Mouse (Mus musculus) kidney, adult 2 months (tissue): Measurements from ENCODE around the gene Arfrp1. TPM values are rescaled to one million over a fixed set of nuclear protein-coding genes. Genes with fewer than 3 reads are reported as not detected.

ENCODE experiments used
- DNase-seq: peaks from one replicate; pipeline ENCODE4 v3.0.0; 2021
- H3K27ac ChIP-seq: fragments of 200-500 bp; 2 replicates; pipeline ENCODE4 v1.5.1; 2012; ENCODE audit warnings: low read depth, low read length, control low read depth, inconsistent platforms; ENCODE audit not compliant: insufficient read depth
- H3K27me3 ChIP-seq: fragments of 200-500 bp; replicated peaks from 2 replicates; pipeline ENCODE4 v1.6.1; 2012; ENCODE audit warnings: mild to moderate bottlenecking, moderate library complexity, low read length, inconsistent platforms; ENCODE audit not compliant: control insufficient read depth, insufficient read depth
- H3K36me3 ChIP-seq: fragments of 200-500 bp; 2 replicates; pipeline ENCODE4 v1.6.1; 2012; ENCODE audit warnings: mild to moderate bottlenecking, moderate library complexity, low read length, inconsistent platforms; ENCODE audit not compliant: control insufficient read depth, insufficient read depth
- H3K4me1 ChIP-seq: fragments of 200-500 bp; 2 replicates; pipeline ENCODE4 v1.6.1; 2011; ENCODE audit warnings: low read length; ENCODE audit not compliant: control insufficient read depth, insufficient read depth
- H3K4me3 ChIP-seq: fragments of 200-500 bp; 2 replicates; pipeline ENCODE4 v1.5.1; 2011; ENCODE audit warnings: mild to moderate bottlenecking, low read depth, low read length, control low read depth; ENCODE audit not compliant: insufficient read depth
- CTCF ChIP-seq: fragments of 200-500 bp; conservative IDR thresholded peaks from 2 replicates; pipeline ENCODE4 v1.5.1; 2011; ENCODE audit warnings: low read depth, mild to moderate bottlenecking, control low read depth, low read length, moderate library complexity, mixed read lengths; ENCODE audit not compliant: insufficient read depth, insufficient read length
- POLR2A ChIP-seq: fragments of 200-500 bp; IDR thresholded peaks from one replicate; pipeline ENCODE4 v1.6.1; 2011; ENCODE audit warnings: low read depth, low read length, control low read depth
- WGBS: fragments of 180-500 bp; shearing (Covaris S2); methylation state at CpG from one replicate; pipeline ENCODE4 v1.1.7; 2018; 5-methylcytosine and 5-hydroxymethylcytosine counted together
- polyA plus RNA-seq: library from polyadenylated mRNA; depleted of rRNA; stranded (reverse); fragments of >200 nt; gene quantifications from 2 replicates; pipeline ENCODE4 v1.2.3, GENCODE M21; 2012; rRNA removed

The Arfrp1 gene
- polyA plus RNA-seq = 32.0 and 36.0 TPM in 2 replicates

- H3K27ac ChIP-seq = peak within 1 kb of the TSS; percentile 86
- DNase-seq = peak; percentile 94
- H3K4me1 ChIP-seq = peaks cover 6% of the 10 kb centered on the region; the same call in 1 of the 2 replicates
- H3K27me3 ChIP-seq = no peaks in the 10 kb centered on the region
- TF ChIP-seq POLR2A (no peak), CTCF (no peak)
- H3K36me3 ChIP-seq = peaks cover 2% of the 10 kb centered on the region; the same call in 1 of the 2 replicates
- peak within 1 kb of the TSS; percentile 75 for H3K4me3 ChIP-seq
- under 1% methylated on average over 71 of the region's 71 CpGs for WGBS
Measured at GRCm38 (mm10) chr2:181364860-181365596, at the start of gene Arfrp1, which contains the start of gene Zgpat. TSS of gene Arfrp1 (minus strand) at chr2:181365404. TSS of gene Zgpat (plus strand) at chr2:181364928.

GRCm38 (mm10) chr2:181413141-181413540 lies 47.9 kb upstream of the Arfrp1 start:
- WGBS = 28% methylated on average over 2 of the region's 2 CpGs

GRCm38 (mm10) chr2:181410760-181411473 lies 45.7 kb upstream of the Arfrp1 start:
- peak; percentile 91 for TF ChIP-seq CTCF
- no peak for TF ChIP-seq POLR2A
- WGBS = 38% methylated on average over 4 of the region's 4 CpGs
- Histone ChIP-seq H3K36me3 (no peaks in the 10 kb centered on the region), H3K27ac (no peak overlapping the region), H3K27me3 (no peaks in the 10 kb centered on the region), H3K4me3 (no peak overlapping the region), H3K4me1 (no peaks in the 10 kb centered on the region)
- DNase-seq = peak; percentile 82

More at GRCm38 (mm10) chr2:181413141-181413540, 47.9 kb upstream of the Arfrp1 start:
- TF ChIP-seq POLR2A = no peak
- TF ChIP-seq CTCF = no peak
- Histone ChIP-seq H3K27me3 (no peaks in the 10 kb centered on the region), H3K4me3 (no peak overlapping the region), H3K4me1 (no peaks in the 10 kb centered on the region), H3K27ac (no peak overlapping the region), H3K36me3 (no peaks in the 10 kb centered on the region)
- peak; percentile 30 for DNase-seq

- H3K27me3 ChIP-seq = no peaks in the 10 kb centered on the region
- TF ChIP-seq CTCF (no peak), POLR2A (no peak)
- H3K4me3 ChIP-seq = no peak overlapping the region
- peak; percentile 16 for DNase-seq
- H3K36me3 ChIP-seq = no peaks in the 10 kb centered on the region
- WGBS = 80% methylated on average over 7 of the region's 7 CpGs
- no peak overlapping the region for H3K27ac ChIP-seq
- no peaks in the 10 kb centered on the region for H3K4me1 ChIP-seq
Measured at GRCm38 (mm10) chr2:181409643-181410042, 44.4 kb upstream of the Arfrp1 start.

- WGBS = 93% methylated on average over 3 of the region's 3 CpGs
- TF ChIP-seq CTCF = no peak
- TF ChIP-seq POLR2A = no peak
Measured at GRCm38 (mm10) chr2:181403722-181404121, 38.5 kb upstream of the Arfrp1 start.

GRCm38 (mm10) chr2:181401497-181401896 lies 36.3 kb upstream of the Arfrp1 start:
- Histone ChIP-seq H3K4me1 (no peaks in the 10 kb centered on the region), H3K4me3 (no peak overlapping the region), H3K27me3 (no peaks in the 10 kb centered on the region), H3K36me3 (no peaks in the 10 kb centered on the region), H3K27ac (no peak overlapping the region)
- TF ChIP-seq POLR2A = no peak
- TF ChIP-seq CTCF = no peak
- WGBS = 29% methylated on average over 1 of the region's 1 CpGs
- no peak for DNase-seq

More at GRCm38 (mm10) chr2:181403722-181404121, 38.5 kb upstream of the Arfrp1 start:
- Histone ChIP-seq H3K27ac (no peak overlapping the region), H3K4me3 (no peak overlapping the region), H3K36me3 (no peaks in the 10 kb centered on the region), H3K27me3 (no peaks in the 10 kb centered on the region), H3K4me1 (no peaks in the 10 kb centered on the region)
- DNase-seq = no peak

GRCm38 (mm10) chr2:181397207-181397761 lies 32.1 kb upstream of the Arfrp1 start:
- Histone ChIP-seq H3K36me3 (no peaks in the 10 kb centered on the region), H3K4me1 (no peaks in the 10 kb centered on the region), H3K27me3 (no peaks in the 10 kb centered on the region), H3K4me3 (no peak overlapping the region), H3K27ac (no peak overlapping the region)
- no peak for TF ChIP-seq CTCF
- no peak for TF ChIP-seq POLR2A
- 58% methylated on average over 5 of the region's 5 CpGs for WGBS
- peak; percentile 19 for DNase-seq
